Mouse (Mus musculus): ENCODE measurements around the gene Fancg. TPM values are rescaled to one million over a fixed set of nuclear protein-coding genes. Genes with fewer than 3 reads are reported as not detected.

The Fancg gene
- 3.5 and 4.0 TPM in 2 replicates for polyA plus RNA-seq (2015; fragmentation: Nextera tagmentation; extraction: Ambion mirVana)

DNA sequence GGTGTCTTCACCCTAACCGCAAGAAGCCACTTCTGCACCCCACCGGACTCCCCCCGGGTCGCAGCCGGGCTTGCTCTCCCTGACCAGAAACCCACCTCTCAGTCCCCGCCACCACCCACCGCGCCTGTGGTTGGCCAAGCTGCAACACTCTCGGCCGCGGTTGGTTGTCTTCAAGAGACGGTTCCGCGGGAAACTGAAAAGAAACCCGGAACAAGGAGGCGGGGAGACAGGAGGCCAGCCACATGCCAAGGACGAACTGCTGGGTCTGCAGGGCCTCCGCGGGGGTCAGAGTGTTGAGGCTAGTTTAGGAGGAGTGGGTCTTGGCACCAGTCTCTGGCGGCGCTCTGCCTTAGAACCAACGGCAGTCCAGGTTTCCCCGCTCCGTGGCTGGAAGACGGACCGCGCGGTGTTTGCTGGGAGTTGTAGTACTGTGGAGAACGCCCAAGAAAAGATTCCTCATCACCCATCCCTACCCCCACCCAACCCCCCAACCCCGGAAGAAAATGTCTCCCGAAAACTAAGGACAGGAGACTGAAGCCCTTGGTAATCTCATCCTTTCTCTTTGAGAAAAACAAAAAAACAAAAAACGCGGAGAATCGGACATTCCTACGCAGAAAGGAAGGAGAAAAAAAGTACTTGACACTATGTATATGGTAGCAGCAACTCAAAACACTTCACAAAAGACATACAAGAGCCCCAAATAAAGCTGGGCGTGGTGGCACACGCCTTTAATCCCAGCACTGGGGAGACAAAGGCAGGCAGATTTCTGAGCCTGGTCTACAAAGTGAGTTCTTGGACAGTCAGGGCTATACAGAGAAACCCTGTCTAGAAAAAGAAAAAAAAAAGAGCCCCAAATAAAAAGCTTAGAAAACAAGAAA lies at the start of gene Fancg:
Fancg (minus strand) TSS at position 346 of the 878 bp plus-strand sequence.

DNA sequence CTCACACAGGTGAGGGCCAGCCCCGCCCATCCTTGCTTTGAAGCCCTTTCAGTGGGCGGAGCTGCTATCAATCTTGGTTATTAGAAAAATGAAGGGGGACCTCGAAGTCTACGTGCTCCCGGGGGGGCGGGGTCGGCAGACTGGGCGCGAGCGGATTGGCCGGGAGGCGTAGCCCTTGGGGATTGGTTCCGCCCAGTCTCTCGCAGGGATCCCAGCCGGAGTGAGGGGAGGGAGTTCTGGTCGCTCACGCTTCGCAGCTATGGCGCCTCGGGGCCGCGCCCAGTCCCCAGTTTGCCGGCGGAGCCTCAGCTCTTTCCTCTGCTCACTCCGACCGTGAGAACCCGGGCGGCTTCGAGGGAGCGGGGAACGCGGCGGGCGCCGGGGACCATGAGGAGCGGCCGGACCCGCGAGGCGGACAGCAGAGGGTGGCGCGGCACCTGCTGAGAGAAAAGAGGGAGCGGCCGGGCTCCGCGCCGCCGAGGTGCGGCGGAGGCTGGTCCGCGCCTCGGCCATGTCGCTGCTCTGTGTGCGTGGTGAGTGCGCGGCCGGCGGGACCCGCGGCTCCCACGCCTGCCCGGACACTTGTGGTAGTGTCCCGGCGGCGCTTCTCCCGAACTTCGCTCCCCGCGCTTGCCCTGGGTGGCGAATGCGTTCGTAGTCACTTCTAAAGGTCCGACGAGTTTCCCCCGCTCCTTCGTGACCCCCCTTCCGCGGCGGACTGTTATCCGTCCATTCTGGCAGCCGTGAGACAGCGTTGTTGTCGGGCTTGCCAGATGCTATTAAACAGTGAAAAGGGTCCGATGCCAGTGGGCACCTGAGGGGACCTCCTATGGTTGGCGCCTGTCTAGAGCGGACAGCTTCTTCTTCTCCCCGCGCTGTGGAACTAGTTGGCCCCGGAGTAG lies 48.7 kb upstream of the Fancg start, which contains the start of gene Unc13b:
Unc13b (plus strand) TSS at position 201 of the 902 bp plus-strand sequence.

DNA sequence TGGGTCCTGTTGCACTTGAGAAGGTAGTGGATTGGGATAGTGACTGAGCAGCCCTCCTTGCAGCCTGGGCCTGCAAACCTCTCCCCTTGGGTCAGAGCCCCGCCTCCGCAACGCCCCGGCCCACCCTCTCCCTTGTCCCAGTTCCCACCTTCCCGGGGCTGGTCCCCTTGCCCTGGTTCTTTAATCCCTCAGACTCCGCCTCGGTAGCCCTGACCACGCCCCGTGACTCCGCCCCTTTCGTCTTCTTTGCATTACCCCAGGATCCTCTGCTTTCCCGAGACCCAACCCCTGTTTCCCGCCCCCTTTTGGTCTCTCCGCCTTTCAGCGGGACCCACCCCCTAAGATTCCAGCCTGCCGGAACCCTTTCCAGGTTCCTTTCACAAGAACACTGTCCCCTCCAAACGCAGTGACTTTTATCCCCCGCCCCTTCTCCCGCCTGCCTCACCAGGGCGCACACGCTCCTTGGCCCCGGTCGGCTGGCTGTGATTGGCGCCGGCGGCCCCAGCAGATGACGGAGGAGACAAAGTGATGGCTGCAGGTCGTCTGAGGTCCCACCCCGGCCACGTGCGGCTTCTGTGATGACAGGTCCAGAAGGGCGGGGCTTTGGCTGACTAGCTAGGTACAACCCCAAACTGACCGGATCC lies 35.5 kb upstream of the Fancg start, which contains the start of gene Fam214b:
Fam214b (minus strand) TSS at position 562 of the 644 bp plus-strand sequence.

DNA sequence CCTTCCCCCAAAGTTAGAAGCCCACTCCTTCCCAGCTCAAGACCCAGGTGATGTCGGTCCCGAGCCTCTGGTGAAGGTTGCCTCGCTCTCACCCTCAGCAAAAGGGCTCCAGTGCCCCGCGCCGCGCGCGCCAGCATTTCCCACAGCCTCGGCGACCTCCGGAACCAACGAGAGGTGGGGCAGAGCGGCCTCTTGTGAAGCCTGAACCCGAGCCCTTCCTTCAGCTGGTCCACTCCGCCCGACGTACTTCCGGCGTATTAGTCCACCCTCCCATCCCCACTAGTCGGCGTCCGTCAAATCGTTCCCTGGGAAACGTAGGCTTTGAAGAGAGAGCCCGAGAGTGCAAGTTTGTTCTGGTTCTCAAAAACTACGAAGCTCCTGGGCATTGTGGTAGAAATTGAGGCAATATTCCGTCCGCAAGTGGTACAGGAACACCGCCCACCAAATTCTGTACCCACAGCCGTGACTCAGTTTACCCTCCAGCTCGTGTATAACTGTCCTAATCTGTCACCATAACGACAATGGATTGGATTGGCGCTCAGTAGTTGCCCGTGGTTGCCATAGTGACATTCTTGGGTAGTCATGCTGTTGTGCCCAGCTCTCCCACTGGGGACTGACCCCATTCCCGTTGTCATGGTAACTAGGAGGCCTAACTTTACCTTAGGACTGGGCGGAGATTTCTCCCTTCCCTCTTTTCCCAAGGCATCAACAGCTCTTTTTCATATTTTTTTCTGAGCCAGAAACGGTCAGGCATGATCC lies 21.1 kb upstream of the Fancg start, which contains the start of gene Stoml2:
Stoml2 (minus strand) TSS at position 474 of the 759 bp plus-strand sequence.

DNA sequence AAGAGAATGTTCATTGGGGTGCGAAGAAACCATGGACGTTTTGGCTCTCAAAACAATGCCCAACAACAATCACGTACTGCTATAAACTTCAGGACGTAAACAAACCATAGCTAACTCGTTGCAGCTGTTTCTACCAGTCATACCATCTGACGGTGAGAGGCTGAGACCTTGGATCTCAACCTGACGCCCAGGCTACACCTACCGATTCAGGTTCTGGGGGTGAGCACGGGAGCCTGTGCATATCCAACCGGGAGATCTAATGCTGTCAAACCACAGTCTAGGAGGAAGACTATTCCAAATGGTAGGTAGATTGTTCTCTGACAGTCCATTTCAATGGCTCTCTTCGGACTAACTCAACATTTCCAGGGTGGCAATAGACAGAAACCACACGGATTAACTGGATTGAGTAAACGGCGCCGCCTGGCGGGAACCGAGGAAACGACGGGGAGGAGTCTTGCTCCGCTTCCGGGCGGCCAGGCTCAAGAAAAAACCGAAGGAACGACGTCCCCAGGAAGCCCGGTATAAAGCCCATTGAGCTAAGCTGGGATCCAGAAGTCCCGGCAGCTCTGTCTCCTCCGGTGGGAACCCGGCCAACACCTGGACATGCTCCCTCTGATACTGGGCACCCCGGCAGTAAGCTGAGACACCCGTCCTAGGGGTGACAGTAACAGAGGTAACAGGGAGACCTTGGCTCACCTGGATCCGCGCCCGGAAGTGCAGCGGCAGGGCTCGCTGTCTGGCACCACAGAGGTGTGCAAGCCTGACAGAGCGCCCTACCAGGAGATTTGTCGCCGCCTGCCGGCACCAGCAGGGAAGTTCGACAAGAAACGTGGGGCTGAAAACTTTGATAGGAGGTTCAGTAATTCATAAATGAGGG lies 15.0 kb upstream of the Fancg start, which contains the start of gene Pigo:
Pigo (minus strand) TSS at position 736 of the 877 bp plus-strand sequence.

DNA sequence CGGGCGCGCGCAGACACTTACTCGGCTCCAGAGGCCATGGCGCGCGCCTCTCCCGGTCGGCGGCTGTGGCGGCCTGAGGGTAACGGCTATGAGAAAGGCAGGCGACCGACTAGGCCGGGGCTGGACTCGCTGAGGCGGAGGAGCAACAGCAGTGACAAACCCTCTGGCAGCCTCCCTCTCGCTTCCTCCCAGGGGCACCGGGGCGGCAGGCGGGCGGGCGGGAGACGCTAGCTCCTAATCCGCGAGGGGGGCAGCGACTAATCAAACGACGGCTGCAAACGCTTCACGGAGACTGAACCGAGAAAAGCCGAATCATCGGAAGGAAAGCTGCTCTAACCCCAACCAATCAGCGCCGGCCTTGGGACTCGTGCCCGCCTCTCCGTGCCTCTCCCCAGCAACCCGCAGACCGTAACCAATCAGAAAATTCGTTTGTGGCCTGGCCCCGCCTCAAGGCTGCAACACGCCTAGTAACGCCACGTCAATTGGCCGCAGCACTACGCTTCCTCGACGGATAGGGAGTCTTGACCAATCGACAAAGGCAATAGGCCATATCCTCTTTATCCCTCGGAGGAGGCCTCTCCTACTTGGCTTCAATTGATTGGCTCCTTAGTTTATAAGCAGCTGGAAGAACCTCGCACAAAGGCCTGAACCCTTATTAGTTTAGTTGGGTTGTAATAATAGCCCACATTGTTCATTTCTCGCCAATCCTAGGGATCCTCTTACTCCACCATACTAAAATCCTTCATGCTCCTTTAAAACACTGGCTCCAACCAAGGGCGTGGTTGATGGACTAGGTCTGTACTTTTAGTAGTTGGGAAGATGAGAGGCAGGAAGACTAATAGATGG lies 9.9 kb downstream of the Fancg start, which contains the start of gene Vcp:
Vcp (minus strand) TSS at position 367 of the 846 bp plus-strand sequence.

DNA sequence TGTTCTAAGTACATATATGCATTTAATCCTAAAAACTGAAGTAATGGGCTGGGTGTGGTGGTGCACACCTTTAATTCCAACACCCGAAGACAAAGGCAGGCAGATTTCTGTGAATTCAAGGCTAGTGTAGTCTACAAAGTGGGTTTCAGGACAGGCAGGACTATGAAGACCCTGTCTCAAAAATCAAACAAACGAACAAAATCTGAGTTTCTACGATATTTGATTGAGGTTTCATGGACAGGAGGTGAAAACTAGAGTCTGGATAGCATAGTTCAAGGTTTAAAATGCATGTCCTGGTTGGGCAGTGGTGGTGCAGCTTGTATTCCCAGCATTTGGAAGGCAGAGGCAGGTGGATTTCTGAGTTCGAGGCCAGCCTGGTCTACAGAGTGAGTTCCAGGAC lies 41.0 kb downstream of the Fancg start, which contains the start of gene 1700022I11Rik:
1700022I11Rik (plus strand) TSS at position 301 of the 400 bp plus-strand sequence.

Other genes with a start within 250 kb of the Fancg start
- gene Ccl21a, start 236.5 kb downstream of the Fancg start, polyA plus RNA-seq (2015; fragmentation: Nextera tagmentation; extraction: Ambion mirVana): 10.1 and 10.8 TPM in 2 replicates
- gene Fam205a1, start 156.6 kb downstream of the Fancg start, polyA plus RNA-seq (2015; fragmentation: Nextera tagmentation; extraction: Ambion mirVana): not detected in 2 replicates
- gene Gm12394, start 153.7 kb downstream of the Fancg start, polyA plus RNA-seq (2015; fragmentation: Nextera tagmentation; extraction: Ambion mirVana): 0.04 TPM in 1 of 2 replicates, not detected in the other
- gene Fam205c, start 136.3 kb downstream of the Fancg start, polyA plus RNA-seq (2015; fragmentation: Nextera tagmentation; extraction: Ambion mirVana): 0.21 TPM in 1 of 2 replicates, not detected in the other
- gene Phf24, start 93.8 kb downstream of the Fancg start, polyA plus RNA-seq (2015; fragmentation: Nextera tagmentation; extraction: Ambion mirVana): 0.51 and 0.73 TPM in 2 replicates
- gene Dnajb5, start 60.7 kb downstream of the Fancg start, polyA plus RNA-seq (2015; fragmentation: Nextera tagmentation; extraction: Ambion mirVana): 16.7 and 18.6 TPM in 2 replicates
- 0.32 and 0.42 TPM in 2 replicates for gene 1700022I11Rik, start 40.9 kb downstream of the Fancg start, polyA plus RNA-seq (2015; fragmentation: Nextera tagmentation; extraction: Ambion mirVana)
- 372 and 383 TPM in 2 replicates for gene Vcp, start 10.0 kb downstream of the Fancg start, polyA plus RNA-seq (2015; fragmentation: Nextera tagmentation; extraction: Ambion mirVana)
- 8.2 and 8.5 TPM in 2 replicates for gene Pigo, start 15.3 kb upstream of the Fancg start, polyA plus RNA-seq (2015; fragmentation: Nextera tagmentation; extraction: Ambion mirVana)
- 162 and 173 TPM in 2 replicates for gene Stoml2, start 21.2 kb upstream of the Fancg start, polyA plus RNA-seq (2015; fragmentation: Nextera tagmentation; extraction: Ambion mirVana)
- 8.8 and 9.5 TPM in 2 replicates for gene Fam214b, start 35.7 kb upstream of the Fancg start, polyA plus RNA-seq (2015; fragmentation: Nextera tagmentation; extraction: Ambion mirVana)
- gene Unc13b, start 48.4 kb upstream of the Fancg start, polyA plus RNA-seq (2015; fragmentation: Nextera tagmentation; extraction: Ambion mirVana): 0.78 and 0.81 TPM in 2 replicates